Mouse (Mus musculus) heart, adult 18-20 months (tissue): Measurements from ENCODE around the gene 1700017B05Rik. TPM values are rescaled to one million over a fixed set of nuclear protein-coding genes. Genes with fewer than 3 reads are reported as not detected.
A peak's percentile ranks its signal among the peaks of the same experiment; 100 is the strongest.
"Not testable (repeated sequence)": the region's sequence is repeated elsewhere in the genome, so short reads cannot be mapped to it uniquely, and the experiment has no call there.

Source experiments
- DNase-seq, 2 experiments: peaks; one replicate each; pipeline ENCODE4 v3.0.0; 2021 to 2022; ENCODE audit warnings: mixed read lengths in 1 of 2
- long read RNA-seq, 2 experiments: library from polyadenylated mRNA; stranded (forward); transcript quantifications; one replicate each; pipeline ENCODE4 v2.0.0; 2021
- total RNA-seq, 2 experiments: library from RNA; stranded (reverse); gene quantifications; 2 replicates each; pipeline ENCODE4 v1.2.3; 2021

Gene 1700017B05Rik
- total RNA-seq, result 10 to 100 TPM in 1 of 2 experiments, 1 to 10 TPM in 1; 8.9 to 11.5 TPM
- long read RNA-seq, experiment 1, full-length matches to known transcripts, result 4 of 6 reads
- long read RNA-seq, experiment 1, partial matches to known transcripts, result 2 of 6 reads
- long read RNA-seq, experiment 1, other reads (novel, unspliced or antisense), result 0 of 6 reads
- long read RNA-seq, experiment 2, full-length matches to known transcripts, result 1 of 3 reads
- long read RNA-seq, experiment 2, partial matches to known transcripts, result 2 of 3 reads
- long read RNA-seq, experiment 2, other reads (novel, unspliced or antisense), result 0 of 3 reads

GRCm38 (mm10) chr9:57261913-57262794 is at the start of gene 1700017B05Rik:
TSS of gene 1700017B05Rik (minus strand) at chr9:57262612.
- peak; percentile 81 to 83 for DNase-seq

- no peak for DNase-seq
Measured at GRCm38 (mm10) chr9:57310895-57311294, 48.5 kb upstream of the 1700017B05Rik start.

DNA sequence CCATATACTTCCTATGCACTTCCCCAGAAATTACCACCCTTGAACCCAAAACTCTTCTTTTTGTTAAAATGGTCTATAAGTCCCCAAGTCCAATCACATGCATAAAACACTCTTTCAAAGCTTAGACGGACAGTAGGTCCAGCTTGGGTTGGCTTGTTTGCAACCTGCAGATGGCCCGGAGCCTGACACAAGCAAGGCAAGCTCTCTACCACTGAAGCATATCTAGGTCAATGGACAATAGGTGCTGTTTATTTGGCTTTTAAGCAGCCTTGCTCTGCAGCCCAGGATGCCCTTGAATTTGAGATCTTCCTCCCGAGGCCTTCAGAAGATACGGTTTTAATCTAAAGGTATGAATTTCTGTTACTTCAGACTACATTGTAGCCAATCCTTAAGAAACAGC is 46.9 kb upstream of the 1700017B05Rik start:
- no peak for DNase-seq

DNA sequence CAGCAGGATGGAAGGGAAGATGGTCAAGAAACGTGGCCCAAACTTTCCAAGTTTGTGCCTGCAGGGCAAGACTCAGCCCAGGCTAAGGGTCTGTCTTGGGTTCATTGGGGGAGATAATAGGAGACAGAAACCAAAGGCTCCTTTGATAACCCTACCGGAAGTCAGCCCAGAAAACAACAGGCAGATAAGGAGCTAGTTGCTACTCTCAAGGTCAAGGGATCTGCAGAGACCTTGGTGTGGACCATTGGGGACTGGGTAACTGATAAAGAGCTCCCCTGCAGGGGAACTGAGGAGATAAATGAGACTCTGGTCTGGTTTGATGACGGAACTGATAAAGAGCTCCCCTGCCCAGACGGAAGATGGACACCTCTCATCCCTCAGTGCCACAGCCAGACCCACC is 45.0 kb upstream of the 1700017B05Rik start:
- DNase-seq, result no peak

DNA sequence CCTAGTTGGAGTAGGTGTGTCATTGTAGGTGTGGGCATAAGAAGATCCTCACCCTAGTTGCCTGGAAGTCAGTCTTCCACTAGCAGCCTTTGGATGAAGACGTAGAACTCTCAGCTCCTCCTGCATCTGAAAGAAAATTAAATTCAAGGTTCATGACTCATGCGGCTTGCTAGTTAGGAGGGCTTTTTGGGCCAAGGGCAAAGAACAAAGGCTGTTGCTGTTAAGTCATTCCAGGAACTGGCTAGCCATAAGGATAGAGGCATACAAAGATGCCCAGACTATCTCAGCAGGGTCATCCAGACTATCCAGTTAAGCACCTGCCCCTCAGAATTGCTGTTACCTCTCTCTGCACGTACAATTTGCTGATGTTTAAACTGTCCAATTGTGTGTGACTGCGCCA is 42.3 kb upstream of the 1700017B05Rik start:
- not testable (repeated sequence) for DNase-seq

DNA sequence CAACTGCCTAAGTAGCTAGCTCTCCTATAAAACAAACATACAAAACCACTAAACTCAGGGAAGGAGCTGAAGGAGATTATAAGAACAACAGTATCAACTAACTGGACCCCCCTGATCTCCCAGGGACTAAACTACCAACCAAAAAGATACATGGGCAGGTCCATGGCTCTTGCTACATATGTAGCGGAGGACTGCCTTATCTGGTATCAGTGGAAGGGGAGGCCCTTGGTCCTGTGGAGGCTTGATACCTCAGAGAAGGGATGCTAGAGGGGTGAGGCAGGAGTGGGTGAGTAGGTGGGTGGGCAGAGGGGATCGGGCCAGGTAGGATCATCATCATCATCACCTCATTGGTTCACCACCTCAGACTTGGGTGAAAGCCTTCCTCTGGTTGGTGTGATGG is 41.8 kb upstream of the 1700017B05Rik start:
- DNase-seq, result no peak

GRCm38 (mm10) chr9:57303356-57303755 is 40.9 kb upstream of the 1700017B05Rik start:
- DNase-seq, result no peak

GRCm38 (mm10) chr9:57300825-57301224 is 38.4 kb upstream of the 1700017B05Rik start:
- no peak for DNase-seq

- no peak for DNase-seq
Measured at GRCm38 (mm10) chr9:57299790-57300477, 37.5 kb upstream of the 1700017B05Rik start.

GRCm38 (mm10) chr9:57297938-57298337 is 35.5 kb upstream of the 1700017B05Rik start:
- DNase-seq, result no peak

DNA sequence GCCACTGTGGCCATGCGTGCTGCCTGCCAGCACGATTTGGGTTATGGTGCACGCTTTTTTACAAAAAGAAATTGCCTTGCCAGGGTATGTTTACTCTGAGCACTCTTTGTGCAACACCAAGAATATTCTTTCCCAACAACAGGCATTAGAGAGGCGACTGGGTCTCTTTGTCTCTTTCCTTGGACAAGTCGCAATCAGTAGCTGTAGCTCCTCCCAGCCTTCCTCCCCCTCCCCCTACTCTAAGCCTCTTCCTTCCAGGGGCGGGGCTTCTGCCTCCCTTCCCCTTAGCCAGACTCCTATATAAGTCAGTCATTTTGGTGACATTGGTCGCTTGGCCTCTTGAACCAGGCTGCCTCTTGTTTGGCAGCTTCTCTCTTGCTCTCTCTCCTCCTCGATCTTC is 33.9 kb upstream of the 1700017B05Rik start:
- DNase-seq, result no peak

- no peak for DNase-seq
Measured at GRCm38 (mm10) chr9:57295666-57296065, 33.3 kb upstream of the 1700017B05Rik start.

DNA sequence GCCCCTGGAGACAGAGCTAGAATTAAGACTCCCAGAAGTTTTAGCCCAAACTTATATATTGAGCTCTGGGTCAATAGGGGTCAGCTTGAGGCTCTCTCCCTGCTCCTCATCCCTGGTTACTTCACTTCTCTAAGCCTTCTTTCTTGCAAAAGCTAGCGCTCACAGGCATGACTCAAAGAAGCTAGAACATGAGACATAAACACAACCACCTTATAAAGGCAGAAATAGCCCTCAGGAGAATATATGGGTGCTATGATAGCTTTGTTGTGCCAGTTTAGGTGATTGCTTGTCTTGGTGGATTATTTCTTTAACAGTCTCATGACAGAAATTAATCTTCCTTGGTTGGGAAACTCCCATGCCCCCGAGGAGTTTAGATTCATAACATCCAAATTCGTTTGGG is 32.5 kb upstream of the 1700017B05Rik start:
- no peak for DNase-seq

DNA sequence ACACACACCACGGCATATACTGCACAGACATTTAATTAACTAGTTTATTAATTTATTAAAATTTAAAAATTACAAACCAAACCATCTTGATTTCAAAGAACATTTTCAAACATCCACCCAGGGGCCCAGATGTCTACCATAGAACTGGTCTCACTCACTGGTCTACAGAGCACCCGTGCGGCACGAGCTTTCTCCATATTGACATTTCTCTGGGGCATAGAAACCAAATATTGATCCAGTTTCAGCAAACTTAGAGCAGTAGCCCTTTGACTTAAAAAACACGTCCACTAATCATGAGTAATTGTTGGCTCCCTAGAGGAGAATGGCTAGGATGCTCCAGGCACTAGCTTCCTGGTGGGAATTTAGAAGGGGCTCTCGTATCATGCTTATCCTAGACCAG is 24.8 kb upstream of the 1700017B05Rik start:
- DNase-seq, result no peak

- peak in 1 of 2 experiments; percentile 24 for DNase-seq
Measured at GRCm38 (mm10) chr9:57283311-57283710, 20.9 kb upstream of the 1700017B05Rik start.

DNA sequence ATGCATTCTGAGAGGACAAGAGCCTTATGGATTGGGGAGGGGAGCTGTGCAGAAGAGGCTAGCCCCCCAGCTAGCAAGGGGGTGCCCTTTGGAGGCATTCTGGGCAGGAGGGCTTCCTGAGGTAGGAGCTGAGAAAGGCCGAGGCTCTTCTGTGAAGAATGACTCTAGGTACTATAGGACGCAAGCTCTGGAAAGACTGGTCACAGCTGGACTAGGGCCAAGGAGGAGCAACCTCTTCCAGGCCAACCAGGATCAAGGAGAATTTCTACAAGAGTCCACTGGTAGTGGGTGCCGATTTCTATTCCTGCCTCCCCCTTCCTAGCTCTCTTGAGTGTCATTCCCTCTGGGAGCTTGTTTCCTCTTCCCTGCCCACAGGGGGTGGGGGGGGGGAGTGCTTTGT is 20.3 kb upstream of the 1700017B05Rik start:
- DNase-seq, result no peak

GRCm38 (mm10) chr9:57281549-57281948 is 19.1 kb upstream of the 1700017B05Rik start:
- DNase-seq, result no peak

DNA sequence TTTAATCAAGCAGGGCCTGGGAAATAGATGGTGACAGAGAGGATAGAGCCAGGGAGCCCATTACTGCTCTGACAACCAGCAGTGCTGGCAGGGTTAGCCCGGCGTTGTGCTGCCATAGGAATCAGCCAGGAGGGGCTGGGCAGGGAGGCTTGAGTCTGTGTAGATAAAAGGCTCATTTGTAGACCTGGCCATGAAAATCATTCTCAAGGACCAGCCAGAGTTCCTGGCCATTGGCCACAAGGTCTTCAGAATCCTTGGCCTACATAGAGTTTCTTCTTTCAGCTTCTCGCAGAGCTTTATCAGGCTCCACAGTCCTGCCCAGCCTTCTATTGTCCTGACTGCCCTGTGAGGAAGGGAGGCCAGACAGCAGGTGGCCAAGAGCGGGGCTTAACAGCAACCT is 17.0 kb upstream of the 1700017B05Rik start:
- no peak for DNase-seq

DNA sequence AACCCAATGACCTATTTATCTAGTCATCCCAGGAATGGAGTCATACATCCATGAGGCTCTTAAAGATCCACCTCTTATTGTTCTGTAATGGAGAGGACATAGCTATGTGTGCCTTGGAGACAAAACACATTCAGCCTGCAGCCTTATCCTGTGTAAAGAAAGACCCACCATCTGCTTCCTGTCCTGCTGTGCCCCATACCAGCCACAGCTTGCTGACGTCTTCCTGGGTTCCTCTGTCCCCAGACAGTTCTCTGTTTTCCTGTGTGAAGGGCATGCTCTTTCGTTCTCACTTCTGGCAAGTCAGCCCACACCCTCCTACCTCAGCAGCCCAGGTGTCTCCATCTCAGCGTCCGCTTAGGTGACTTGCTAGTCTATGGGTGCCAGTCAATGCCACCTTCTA is 15.9 kb upstream of the 1700017B05Rik start:
- DNase-seq, result peak in 1 of 2 experiments; percentile 54

GRCm38 (mm10) chr9:57276311-57276710 is 13.9 kb upstream of the 1700017B05Rik start:
- DNase-seq, result peak; percentile 71 to 86

DNA sequence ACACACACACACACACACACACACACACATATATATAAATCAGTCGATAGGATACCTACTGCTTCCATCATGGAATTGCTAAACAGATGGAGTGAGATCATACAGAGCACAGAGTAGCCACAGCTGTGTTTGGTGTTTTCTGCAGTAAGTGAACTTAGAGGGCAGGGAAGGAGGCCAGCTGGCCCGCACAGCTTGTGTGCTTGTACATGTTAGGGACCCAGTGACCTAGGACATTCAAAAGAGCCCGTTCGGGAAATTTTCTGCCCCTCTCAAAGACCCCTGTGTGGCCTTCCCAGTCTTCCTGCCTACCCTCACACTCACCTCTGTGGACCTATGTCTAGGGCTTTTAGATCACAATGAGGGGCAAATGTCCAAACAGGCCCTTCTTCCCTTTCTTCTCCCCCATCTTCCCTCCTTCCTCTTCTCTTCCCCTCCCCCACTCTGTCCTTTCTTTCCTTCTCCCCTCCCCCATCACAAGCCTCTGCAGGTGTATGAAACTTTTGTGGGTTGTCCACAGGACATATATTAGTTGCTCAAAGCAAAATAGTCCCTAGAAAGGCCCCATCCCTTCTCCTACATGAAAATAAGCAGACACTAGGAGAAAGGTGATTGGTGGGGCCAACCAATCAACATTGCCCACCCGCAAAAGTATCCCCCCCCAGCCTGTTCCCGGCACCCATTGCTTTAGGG is 11.5 kb upstream of the 1700017B05Rik start:
- peak; percentile 9 to 45 for DNase-seq
